Mouse (Mus musculus): ENCODE data around the gene Aldh4a1.

DNA sequence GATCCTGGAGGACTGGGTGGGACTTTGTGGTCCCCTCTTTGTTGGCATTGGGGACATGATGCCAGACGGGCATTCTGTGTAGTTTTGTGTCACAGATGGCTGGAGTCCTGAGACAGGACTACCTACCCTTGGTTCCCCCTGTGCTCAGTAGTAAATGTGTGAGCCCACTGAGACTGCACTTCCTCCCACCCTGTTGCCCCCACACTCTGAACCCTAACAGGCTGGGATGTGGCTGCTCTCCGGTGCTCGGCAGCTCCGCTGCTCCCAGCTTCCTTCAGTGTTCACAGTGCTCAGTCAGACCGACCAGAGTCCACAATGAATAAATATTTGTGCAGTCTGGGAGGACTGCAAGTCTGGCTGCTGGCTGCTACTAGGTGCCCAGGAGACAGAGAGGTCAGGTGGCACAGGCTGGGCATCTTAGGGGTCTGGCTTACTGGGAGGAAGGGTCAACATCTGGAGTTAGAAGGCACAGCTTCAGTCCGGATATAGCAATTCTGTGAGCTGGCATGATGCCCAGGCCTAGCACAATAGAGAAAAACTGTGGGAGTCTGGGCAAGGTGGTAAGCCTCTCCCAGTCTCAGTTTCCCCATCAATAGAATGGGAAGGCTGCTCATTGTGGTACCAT, 41.1 kb upstream of the Aldh4a1 start:
- no peak for TF ChIP-seq POLR2A (IDR thresholded peaks at IDR 0.05; ENCODE audit: borderline replicate concordance, extremely low read depth, low read depth, low read length)
- TF ChIP-seq CTCF (IDR thresholded peaks at IDR 0.05; ENCODE audit: insufficient read depth, low read length) = no peak

Measured in lung, adult 2 months (tissue).